Mouse (Mus musculus) limb, embryonic 13.5 days (tissue): ENCODE results near the gene Dcp1b. TPM values are rescaled to one million over a fixed set of nuclear protein-coding genes. Genes with fewer than 3 reads are reported as not detected.

Experiments
- ATAC-seq: fragments of 200-750 bp; cut with Nextera tagmentation; 2 replicates; pipeline ENCODE4 v1.8.0; 2017; ENCODE audit warnings: low read depth, moderate number of reproducible peaks, moderate TSS enrichment; ENCODE audit not compliant: low FRiP score
- H3K27ac ChIP-seq: fragments of 300-500 bp; sonication (generic); 2 replicates; pipeline ENCODE4 v1.5.1; 2015; ENCODE audit warnings: inconsistent platforms, mild to moderate bottlenecking, moderate library complexity
- H3K27me3 ChIP-seq: fragments of 300-500 bp; sonication (generic); 2 replicates; pipeline ENCODE4 v1.6.1; 2015; ENCODE audit warnings: mild to moderate bottlenecking, inconsistent platforms
- H3K36me3 ChIP-seq: fragments of 300-500 bp; sonication (generic); 2 replicates; pipeline ENCODE4 v1.6.1; 2015; ENCODE audit warnings: inconsistent platforms, mild to moderate bottlenecking, moderate library complexity
- H3K4me1 ChIP-seq: fragments of 300-500 bp; sonication (generic); 2 replicates; pipeline ENCODE4 v1.6.1; 2015; ENCODE audit warnings: inconsistent platforms
- H3K4me2 ChIP-seq: fragments of 300-500 bp; sonication (generic); replicated peaks from 2 replicates; pipeline ENCODE4 v1.6.1; 2015; ENCODE audit warnings: inconsistent platforms, mild to moderate bottlenecking, moderate library complexity
- H3K4me3 ChIP-seq: fragments of 300-500 bp; sonication (generic); 2 replicates; pipeline ENCODE4 v1.5.1; 2015; ENCODE audit warnings: moderate library complexity, mild to moderate bottlenecking, inconsistent platforms
- H3K9ac ChIP-seq: fragments of 300-500 bp; sonication (generic); 2 replicates; pipeline ENCODE4 v1.6.1; 2015; ENCODE audit warnings: mild to moderate bottlenecking, inconsistent platforms
- H3K9me3 ChIP-seq: fragments of 300-500 bp; sonication (generic); 2 replicates; pipeline ENCODE4 v1.6.1; 2016; ENCODE audit warnings: inconsistent platforms
- WGBS: fragments of 180-500 bp; shearing (Covaris S2); methylation state at CpG from one replicate; pipeline ENCODE4 v1.1.7; 2015; 5-methylcytosine and 5-hydroxymethylcytosine counted together
- polyA plus RNA-seq: library from polyadenylated mRNA; unstranded; fragments of >200 nt; fragmentation: Nextera tagmentation; extraction: Ambion mirVana; gene quantifications from 2 replicates; pipeline ENCODE4 v1.2.1, GENCODE M21; 2015

The Dcp1b gene
- polyA plus RNA-seq, 1 experiment from 2014 or later: 8.8 TPM

DNA sequence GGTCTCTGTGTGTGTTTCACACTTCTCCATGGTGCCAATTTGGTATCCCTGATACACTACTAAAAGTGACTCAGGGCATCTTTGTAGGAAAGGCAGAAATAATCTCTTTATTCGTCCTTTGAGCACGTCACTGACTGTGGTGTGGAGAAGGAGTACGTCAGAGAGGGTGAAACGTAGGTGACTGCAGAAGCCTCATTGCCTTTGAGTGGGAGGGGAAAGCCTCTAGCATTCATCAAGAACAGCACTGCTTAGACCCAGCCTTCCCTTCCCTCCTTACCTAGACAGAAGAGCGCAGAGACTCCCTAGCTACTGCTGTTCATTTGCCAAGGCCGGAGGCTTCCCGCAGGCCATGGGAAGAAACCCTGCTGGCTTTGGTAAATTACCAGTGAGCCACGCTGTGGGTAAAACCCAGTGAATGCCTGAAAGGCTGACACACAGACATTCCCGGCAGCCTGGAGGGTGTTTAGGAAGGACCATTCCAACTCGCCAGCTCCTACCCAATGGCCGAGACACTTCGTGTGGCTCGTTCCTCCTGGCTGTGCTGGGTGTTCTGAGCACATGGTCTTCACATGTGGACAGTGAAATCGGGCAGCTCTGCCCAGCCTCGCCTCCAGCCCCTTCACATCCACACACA lies 44.3 kb downstream of the Dcp1b start:
- Histone ChIP-seq H3K9ac (no peak overlapping the region), H3K9me3 (no peaks in the 10 kb centered on the region), H3K36me3 (peaks cover 51% of the 10 kb centered on the region), H3K4me3 (no peak overlapping the region), H3K4me2 (no peak overlapping the region), H3K27me3 (no peaks in the 10 kb centered on the region), H3K27ac (no peak overlapping the region), H3K4me1 (peaks cover under 1% of the 10 kb centered on the region; the same call in 1 of the 2 replicates)
- 79% methylated on average over 15 of the region's 15 CpGs for WGBS
- no peak for ATAC-seq

DNA sequence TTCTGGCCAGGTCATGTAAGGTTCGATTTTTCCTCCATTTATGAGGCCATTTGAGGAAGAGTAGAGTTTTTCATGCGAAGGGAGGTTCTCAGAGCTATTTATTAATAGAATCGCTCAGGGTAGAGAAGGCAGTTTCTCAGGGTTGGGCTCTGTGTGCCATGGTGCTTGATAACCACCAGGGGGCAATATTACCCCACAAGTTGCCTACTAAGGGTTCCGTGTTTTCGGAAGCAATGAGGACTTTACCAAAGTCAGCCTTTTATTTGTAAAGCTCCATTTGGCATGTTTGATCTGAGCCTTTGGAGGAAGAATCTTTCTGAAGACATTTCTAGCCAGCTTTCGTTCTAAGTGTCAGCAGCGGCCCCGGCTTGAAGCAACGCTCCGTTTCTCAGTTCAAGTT lies 45.2 kb downstream of the Dcp1b start:
- WGBS: 49% methylated on average over 10 of the region's 10 CpGs

DNA sequence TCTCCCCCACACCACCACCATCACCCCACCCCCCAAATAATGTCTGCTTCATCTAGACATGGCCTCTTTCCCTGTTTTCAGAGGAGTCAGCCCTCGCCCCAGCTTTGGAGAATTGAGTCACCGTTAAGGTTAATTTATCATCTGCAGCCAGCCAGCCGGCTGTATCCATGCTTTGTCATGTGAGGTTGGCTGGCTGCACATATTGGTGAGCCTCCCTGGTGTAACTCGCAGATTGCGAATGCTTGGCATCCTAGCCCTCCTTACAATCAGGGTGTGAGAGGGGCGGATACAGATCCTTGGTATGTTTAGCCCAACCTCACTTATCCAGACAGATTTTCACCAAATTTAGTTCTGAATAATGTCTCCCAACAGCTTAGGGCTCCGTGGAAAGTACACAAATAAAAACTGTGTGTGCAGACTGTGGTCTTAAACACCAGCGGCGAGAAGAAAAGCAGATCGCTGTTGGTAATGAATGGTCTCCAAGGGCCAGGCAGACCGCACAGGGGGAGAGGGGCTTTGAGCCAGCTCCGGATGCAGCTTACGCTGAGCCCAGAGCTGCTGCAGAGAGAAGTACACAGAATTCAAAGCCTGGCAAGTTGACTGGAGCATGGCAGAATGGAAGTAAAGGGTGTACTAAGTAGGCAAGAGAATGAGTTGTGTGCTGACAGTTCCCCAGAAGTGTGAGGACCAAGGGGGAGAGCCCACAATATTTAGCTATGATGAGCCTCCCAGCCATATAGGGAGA lies 49.6 kb downstream of the Dcp1b start:
- Histone ChIP-seq H3K27ac (no peak overlapping the region; the same call in 1 of the 2 replicates), H3K4me2 (0 out of 2 replicates have a peak overlapping the region, but pooled peaks have one; percentile 1), H3K9me3 (no peaks in the 10 kb centered on the region), H3K4me3 (no peak overlapping the region), H3K9ac (no peak overlapping the region), H3K27me3 (no peaks in the 10 kb centered on the region), H3K4me1 (peaks cover 22% of the 10 kb centered on the region), H3K36me3 (peaks cover 14% of the 10 kb centered on the region; the same call in 1 of the 2 replicates)
- no peak for ATAC-seq
- 60% methylated on average over 13 of the region's 13 CpGs for WGBS

More for the DNA sequence above, 45.2 kb downstream of the Dcp1b start:
- Histone ChIP-seq H3K4me3 (no peak overlapping the region), H3K27me3 (no peaks in the 10 kb centered on the region), H3K27ac (no peak overlapping the region), H3K4me1 (peaks cover 10% of the 10 kb centered on the region), H3K36me3 (peaks cover 41% of the 10 kb centered on the region), H3K9ac (no peak overlapping the region), H3K4me2 (no peak overlapping the region), H3K9me3 (no peaks in the 10 kb centered on the region)
- ATAC-seq: no peak; the same call in 1 of the 2 replicates

DNA sequence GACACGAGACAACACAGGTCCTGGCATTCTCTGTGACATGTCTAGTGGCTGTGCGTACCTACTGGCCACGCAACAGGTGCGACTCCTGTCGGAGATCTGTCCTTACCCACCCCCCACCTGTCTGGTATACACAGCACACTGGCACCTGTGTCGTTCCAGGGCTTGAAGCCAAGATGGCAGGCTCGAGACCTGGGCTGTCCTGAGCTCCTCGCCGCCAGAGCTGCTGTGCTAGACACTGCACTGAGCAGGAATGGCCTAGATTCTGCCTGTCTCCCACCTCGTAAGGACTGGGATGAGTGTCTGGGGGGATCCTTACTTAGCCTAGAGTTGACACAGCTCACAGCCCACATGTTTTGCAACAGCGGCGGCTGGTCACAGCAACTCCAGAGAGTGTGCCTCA lies 50.2 kb downstream of the Dcp1b start:
- Histone ChIP-seq H3K27ac (no peak overlapping the region), H3K4me2 (no peak overlapping the region), H3K27me3 (no peaks in the 10 kb centered on the region), H3K4me3 (no peak overlapping the region), H3K9me3 (no peaks in the 10 kb centered on the region), H3K9ac (no peak overlapping the region), H3K4me1 (peaks cover 22% of the 10 kb centered on the region), H3K36me3 (peaks cover 11% of the 10 kb centered on the region; the same call in 1 of the 2 replicates)
- ATAC-seq: no peak
- 75% methylated on average over 12 of the region's 12 CpGs for WGBS

DNA sequence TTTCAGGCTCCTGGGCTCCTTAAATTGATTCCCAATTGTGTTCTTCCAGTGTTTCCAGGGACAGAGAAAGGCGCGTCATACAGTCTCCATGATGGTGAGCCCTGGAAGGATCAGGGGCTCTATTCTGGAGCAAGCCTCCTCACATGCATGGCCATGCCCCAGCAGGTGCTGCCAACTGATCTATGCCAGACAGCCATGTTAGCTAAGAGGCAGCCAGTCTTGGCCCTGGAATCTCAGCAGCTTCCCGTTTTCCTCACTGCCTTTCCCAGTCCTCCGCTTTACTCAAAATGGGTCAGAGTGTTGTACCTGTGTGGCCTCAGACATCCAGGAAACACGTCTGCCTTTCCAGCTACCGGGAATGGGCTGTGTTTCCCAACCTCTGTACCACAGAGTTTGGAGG lies 50.7 kb downstream of the Dcp1b start:
- WGBS: 85% methylated on average over 6 of the region's 6 CpGs
- peaks cover 22% of the 10 kb centered on the region for H3K4me1 ChIP-seq
- H3K27ac ChIP-seq: no peak overlapping the region
- H3K4me2 ChIP-seq: no peak overlapping the region
- no peaks in the 10 kb centered on the region for H3K27me3 ChIP-seq
- peaks cover 11% of the 10 kb centered on the region; the same call in 1 of the 2 replicates for H3K36me3 ChIP-seq
- no peak overlapping the region for H3K9ac ChIP-seq
- H3K9me3 ChIP-seq: no peaks in the 10 kb centered on the region
- ATAC-seq: no peak
- H3K4me3 ChIP-seq: no peak overlapping the region

DNA sequence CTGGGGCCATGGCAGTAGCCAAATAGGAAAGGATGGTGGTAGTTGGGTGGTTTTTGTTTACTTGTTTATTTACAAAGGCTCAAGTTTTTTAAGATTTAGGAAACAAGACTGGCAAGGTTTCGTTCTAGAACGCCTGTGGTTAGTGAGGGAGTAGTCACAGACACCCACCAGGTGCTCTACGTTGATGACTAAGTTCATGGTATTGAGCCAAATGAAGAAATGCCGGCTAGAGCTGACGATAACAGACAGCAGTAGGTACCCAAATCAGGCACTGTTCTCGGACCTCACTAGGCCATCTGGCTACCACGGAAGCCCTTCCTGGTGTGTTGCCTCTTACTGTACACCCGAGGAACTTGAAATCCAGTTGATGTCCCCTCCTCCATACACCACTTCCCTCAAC lies 51.9 kb downstream of the Dcp1b start:
- 88% methylated on average over 8 of the region's 8 CpGs for WGBS
- Histone ChIP-seq H3K27me3 (no peaks in the 10 kb centered on the region), H3K4me1 (peaks cover 22% of the 10 kb centered on the region), H3K36me3 (peaks cover 4% of the 10 kb centered on the region; the same call in 1 of the 2 replicates), H3K4me3 (no peak overlapping the region), H3K27ac (no peak overlapping the region), H3K9me3 (no peaks in the 10 kb centered on the region), H3K9ac (no peak overlapping the region), H3K4me2 (no peak overlapping the region)
- no peak for ATAC-seq

- Histone ChIP-seq H3K36me3 (no peaks in the 10 kb centered on the region), H3K4me3 (no peak overlapping the region), H3K9me3 (no peaks in the 10 kb centered on the region), H3K4me1 (peaks cover 22% of the 10 kb centered on the region), H3K4me2 (no peak overlapping the region), H3K27ac (no peak overlapping the region), H3K27me3 (no peaks in the 10 kb centered on the region), H3K9ac (no peak overlapping the region)
- 67% methylated on average over 11 of the region's 11 CpGs for WGBS
- ATAC-seq: no peak
These were observed 54.0 kb downstream of the Dcp1b start for GRCm38 (mm10) chr6:119228861-119229603.

DNA sequence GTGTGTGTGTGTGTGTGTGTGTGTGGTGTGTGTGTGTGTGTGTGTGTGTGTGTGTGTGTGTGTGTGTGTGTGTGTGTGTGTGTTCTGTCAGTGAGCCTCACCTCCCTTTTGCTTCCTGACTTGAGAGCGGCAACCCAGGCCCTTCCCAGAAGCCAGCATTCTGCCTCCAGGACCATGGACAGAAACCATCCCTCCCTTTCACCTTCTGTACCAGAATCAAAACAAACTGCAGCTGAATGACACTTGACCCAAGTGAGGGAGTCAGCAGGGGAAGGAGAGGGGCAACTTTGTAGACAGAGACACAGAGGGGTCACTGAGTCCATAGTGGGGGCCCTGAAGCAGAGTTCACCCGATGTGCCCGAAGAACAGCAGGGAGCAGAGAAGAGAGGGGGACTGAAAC lies 58.0 kb downstream of the Dcp1b start:
- no peak overlapping the region for H3K9ac ChIP-seq
- H3K4me3 ChIP-seq: no peak overlapping the region
- WGBS: 31% methylated on average over 3 of the region's 3 CpGs
- H3K4me2 ChIP-seq: no peak overlapping the region
- H3K9me3 ChIP-seq: no peaks in the 10 kb centered on the region
- ATAC-seq: no peak
- H3K4me1 ChIP-seq: peaks cover 9% of the 10 kb centered on the region; the same call in 1 of the 2 replicates
- no peaks in the 10 kb centered on the region for H3K36me3 ChIP-seq
- no peaks in the 10 kb centered on the region for H3K27me3 ChIP-seq
- H3K27ac ChIP-seq: no peak overlapping the region

GRCm38 (mm10) chr6:119235441-119235840 lies 60.4 kb downstream of the Dcp1b start:
- WGBS: 72% methylated on average over 5 of the region's 5 CpGs
- no peak for ATAC-seq
- H3K27ac ChIP-seq: no peak overlapping the region

DNA sequence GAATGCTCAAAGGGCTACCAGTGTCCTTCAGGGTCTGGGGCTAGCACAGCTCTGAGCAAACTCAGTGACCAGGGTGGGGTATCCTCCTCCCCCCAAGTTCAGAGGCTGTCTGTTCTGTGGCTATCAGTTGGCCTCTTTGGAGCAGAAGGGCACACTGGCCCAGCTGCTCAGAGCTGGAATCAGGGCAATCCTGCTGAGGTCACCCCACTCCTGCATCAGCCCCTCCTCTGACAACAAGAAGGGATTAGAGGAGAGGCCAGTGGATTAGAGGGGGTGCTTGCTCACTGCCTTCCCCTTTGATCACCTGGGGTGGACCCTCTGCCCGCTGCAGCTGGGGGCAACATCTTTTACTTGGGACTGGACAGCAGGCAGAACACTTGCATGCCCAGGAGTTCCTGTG lies 61.2 kb downstream of the Dcp1b start, which contains the start of gene Cacna2d4:
Gene Cacna2d4, plus strand, starts transcription at position 286 of the 400 bp plus-strand sequence.
- no peak within 1 kb of the TSS for H3K4me2 ChIP-seq
- peaks cover 12% of the 10 kb centered on the region; the same call in 1 of the 2 replicates for H3K4me1 ChIP-seq
- no peak for ATAC-seq
- H3K27ac ChIP-seq: no peak within 1 kb of the TSS
- no peaks in the 10 kb centered on the region for H3K9me3 ChIP-seq
- H3K27me3 ChIP-seq: no peaks in the 10 kb centered on the region
- H3K36me3 ChIP-seq: no peaks in the 10 kb centered on the region
- no peak within 1 kb of the TSS for H3K9ac ChIP-seq
- 50% methylated on average over 1 of the region's 1 CpGs for WGBS
- H3K4me3 ChIP-seq: no peak within 1 kb of the TSS

More at GRCm38 (mm10) chr6:119235441-119235840, 60.4 kb downstream of the Dcp1b start:
- Histone ChIP-seq H3K9ac (no peak overlapping the region), H3K4me3 (no peak overlapping the region), H3K4me2 (no peak overlapping the region), H3K4me1 (peaks cover 9% of the 10 kb centered on the region; the same call in 1 of the 2 replicates), H3K27me3 (no peaks in the 10 kb centered on the region), H3K36me3 (no peaks in the 10 kb centered on the region), H3K9me3 (no peaks in the 10 kb centered on the region)

GRCm38 (mm10) chr6:119237427-119237989 lies 62.5 kb downstream of the Dcp1b start:
- Histone ChIP-seq H3K36me3 (no peaks in the 10 kb centered on the region), H3K4me1 (peaks cover 12% of the 10 kb centered on the region; the same call in 1 of the 2 replicates), H3K4me3 (no peak overlapping the region), H3K4me2 (no peak overlapping the region), H3K27ac (no peak overlapping the region; the same call in 1 of the 2 replicates), H3K9ac (no peak overlapping the region), H3K27me3 (no peaks in the 10 kb centered on the region), H3K9me3 (no peaks in the 10 kb centered on the region)
- 56% methylated on average over 8 of the region's 8 CpGs for WGBS
- peak; percentile 54 for ATAC-seq
